Mouse (Mus musculus): ENCODE results near the gene Ascc2.

Gene Ascc2

DNA sequence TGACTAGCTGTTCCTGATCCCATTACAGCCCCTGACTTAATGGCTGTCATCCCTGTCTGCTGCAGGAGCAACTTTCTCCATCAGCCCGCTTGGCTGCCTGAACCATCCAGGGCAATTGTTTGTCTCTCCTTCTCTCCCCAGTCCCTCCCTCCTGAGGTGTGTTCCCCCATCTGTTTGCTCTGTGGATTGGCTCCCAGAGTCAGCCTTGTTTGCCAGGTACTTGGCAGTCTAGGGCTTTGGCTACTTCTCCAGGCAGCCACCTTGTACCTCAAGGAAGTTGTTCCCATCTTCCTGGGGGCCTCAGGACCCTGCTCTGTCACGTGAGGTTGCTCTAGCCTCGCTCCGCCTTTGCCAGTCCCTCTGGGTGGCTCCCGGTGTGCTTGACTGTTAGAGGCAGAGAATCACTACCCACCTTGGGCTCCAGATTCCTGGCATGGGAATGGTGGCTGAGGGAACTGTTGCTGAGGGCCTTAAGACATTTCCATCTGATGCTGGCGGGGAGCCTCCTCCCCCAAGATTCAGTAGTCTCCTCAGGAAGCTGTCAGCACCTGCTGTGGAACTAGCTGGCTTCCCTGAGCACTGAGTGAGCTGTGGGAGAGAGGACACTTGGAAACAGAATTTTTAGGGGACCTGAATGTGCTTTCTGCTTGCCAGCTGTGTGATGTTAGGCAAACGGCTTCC lies 83.5 kb downstream of the Ascc2 start:
- no peak for DNase-seq (ENCODE audit: low spot score)

DNA sequence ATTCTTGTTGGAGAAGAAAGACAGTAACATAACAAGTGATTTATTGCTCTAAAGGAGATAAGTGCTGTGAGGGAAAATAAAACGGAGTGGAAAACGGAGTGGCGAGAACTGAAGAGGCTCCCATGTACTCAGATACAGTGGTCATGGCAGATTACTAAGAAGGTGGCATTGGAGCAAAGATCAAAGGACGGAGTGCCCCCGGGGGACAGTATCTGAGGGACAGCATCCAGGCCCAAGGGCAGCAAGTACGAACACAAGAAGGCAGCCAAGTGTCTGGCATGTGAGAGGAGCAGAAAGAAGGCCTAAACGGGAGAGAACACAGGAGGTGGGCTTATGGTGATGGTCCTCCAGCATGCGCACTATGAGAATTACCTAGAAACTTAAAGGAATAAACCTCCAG lies 84.2 kb downstream of the Ascc2 start:
- no peak for DNase-seq (ENCODE audit: low spot score)

DNA sequence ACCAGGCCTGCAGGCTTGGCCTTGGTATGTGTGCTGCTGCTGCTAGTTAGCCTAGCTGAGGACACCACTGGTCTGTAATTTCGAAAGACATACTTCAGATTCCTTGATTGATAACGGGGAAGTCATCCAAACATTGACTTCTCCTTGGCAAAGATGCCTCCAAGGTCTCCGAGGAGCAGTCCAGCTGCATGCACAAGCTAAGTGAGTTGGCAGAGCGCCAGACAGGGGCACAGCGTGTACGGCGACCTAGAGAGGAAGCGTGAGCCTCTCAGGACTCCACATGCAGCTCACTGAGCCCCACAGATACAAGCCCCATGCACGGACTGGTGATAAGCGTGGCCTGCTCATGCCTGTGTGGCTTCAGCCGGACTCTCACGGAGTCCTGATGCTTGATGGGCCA lies 92.1 kb downstream of the Ascc2 start:
- peak; percentile 65 for DNase-seq (ENCODE audit: low spot score)

DNA sequence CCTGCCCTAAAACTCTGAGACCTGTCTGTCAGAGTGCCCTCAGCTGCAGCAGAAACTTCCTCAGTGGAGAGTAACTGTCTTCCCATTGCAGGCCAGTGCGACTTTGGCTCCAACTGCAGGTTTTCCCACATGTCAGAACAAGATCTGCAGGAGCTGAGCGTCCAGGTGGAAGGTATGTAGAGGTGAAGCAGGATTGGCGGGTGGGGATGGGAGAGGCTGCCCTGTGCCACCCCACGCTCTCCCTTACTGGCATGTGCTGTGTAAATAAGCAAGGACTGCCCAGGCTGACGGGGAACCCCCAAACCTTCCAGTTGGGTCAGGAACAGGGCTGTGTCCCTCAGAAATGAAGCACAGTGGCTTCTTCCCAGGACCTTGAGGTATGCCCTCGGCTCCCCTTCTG lies 92.5 kb downstream of the Ascc2 start:
- DNase-seq (ENCODE audit: low spot score), result no peak

DNA sequence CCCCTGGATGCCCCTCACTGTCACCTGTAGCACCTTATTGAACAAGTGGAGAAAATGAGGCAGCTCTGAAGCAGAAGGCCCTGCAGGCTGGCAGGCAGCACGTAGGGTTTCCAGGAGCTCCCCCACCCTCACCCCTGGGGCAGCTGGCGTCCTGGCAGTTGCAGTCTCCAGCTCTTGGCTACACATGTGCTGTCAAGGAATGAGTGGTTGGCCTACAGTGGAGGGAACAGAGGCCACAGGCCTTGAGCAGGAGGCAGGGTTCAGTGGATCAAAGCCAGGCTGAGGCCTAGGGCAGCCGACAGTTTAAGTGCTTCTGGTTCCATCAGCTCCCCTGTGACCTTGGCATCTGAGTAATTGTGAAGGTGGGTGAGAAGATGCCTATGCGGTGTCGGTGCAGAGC lies 93.4 kb downstream of the Ascc2 start:
- no peak for DNase-seq (ENCODE audit: low spot score)

DNA sequence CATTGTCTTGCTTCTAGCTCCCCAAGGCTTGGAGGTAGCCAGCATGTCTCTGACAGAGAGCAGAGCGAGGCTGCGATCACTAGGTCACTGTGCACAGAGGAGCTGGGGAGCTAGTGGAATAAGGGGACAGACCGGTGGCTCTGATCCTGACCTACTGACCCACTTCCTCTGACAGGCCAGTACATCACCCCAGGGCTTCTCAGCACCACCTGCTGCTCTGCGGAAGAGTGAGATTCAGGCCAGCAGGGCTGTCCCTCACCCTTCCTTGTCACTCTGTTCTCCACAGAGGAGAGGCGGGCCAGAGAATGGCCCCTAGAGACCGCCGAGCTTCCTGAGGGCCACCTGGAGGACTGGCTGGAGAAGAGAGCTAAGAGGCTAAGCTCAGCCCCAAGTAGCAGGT lies 94.2 kb downstream of the Ascc2 start:
- no peak for DNase-seq (ENCODE audit: low spot score)

DNA sequence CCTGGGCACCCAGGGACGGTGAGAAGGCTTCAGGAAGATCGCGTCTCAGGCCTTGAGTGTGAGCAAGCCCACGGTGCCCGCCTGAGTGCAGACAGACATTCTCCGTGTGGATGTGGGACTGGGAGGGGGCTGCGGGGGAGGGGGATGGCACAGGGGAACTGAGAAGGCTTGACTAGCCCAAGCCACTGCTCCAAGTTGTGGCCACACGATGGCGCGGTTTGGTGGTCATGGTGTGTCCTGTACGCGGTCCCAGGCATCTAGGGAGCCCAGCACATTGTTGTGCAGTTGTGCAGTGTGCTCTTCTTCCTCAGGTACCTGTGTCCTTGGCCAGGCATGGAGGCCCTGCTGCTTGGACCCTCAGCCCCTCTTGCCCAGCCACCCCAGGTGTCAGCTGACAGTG lies 96.6 kb downstream of the Ascc2 start:
- no peak for DNase-seq (ENCODE audit: low spot score)
